Mouse (Mus musculus): ENCODE results near the gene Pkdcc. TPM values are rescaled to one million over a fixed set of nuclear protein-coding genes. Genes with fewer than 3 reads are reported as not detected.

Pkdcc gene
- polyA plus RNA-seq (2012), result 1.1 and 3.0 TPM in 2 replicates

DNA sequence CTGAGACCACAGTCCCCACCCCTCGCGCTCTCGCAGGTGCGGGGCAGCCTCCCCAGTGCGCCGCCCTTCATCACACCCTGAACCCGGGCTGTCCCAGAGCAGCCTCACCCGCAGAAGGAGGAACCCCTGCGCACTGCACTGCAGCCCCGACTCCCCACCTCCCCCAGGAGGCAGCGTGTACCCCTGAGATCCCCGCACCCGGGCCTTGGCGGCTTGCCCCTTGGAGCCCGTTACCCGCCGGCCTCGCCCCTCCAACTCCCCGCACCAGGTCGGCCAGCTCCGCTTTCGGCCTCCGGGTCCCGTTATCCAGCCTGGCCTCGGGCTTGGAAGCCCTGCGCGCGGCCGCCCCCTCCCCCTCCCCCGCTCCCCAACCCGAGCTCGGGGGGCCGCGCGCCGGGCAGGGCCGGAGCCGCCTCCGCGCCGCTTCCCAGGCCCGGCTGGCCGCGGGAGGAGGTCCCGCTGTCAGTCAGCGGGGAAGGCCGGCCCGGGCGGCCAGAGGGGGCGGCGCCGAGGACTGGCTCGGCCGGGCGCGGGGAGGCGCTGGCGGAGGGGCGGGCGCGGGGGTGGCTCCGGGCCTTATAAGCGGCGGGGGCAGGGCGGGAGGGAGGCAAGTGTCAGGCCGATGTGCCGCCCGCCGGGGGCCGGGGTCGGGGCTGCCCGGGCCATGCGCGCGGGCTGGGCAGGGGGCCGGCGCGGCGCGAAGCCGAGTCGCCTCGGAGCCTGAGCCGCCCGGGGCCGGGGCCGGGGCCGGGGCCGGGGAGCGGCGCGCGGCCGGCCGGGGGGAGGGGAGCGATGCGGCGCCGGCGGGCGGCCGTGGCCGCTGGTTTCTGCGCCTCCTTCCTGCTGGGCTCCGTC, at the start of gene Pkdcc:
TSS of gene Pkdcc (plus strand) at position 619 of the 855 bp plus-strand sequence.

Other genes starting within 250 kb of the Pkdcc start
- gene Eml4, start 135.6 kb downstream of the Pkdcc start, polyA plus RNA-seq (2012), result 4.5 and 5.0 TPM in 2 replicates

Data from megakaryocyte-erythroid progenitor cell, adult 5 weeks (primary cell).